Mouse (Mus musculus) gastrocnemius, postnatal 36 days (tissue): ENCODE measurements around the gene Igf2bp3. TPM values are rescaled to one million over a fixed set of nuclear protein-coding genes. Genes with fewer than 3 reads are reported as not detected.

Experiments
- DNase-seq, 2 experiments: peaks; one replicate each; pipeline ENCODE4 v3.0.0; 2022
- intact Hi-C: fragments of 180-260 bp; cut with DNase I; formaldehyde crosslinking; loops from one replicate; pipeline ENCODE4 v1.15.1; 2025
- total RNA-seq, 2 experiments: library from RNA; stranded (reverse); gene quantifications; 2 replicates each; pipeline ENCODE4 v1.2.3; 2021

Gene Igf2bp3
- total RNA-seq, 2 experiments from 2014 or later: 0.08 to 0.20 TPM

DNA sequence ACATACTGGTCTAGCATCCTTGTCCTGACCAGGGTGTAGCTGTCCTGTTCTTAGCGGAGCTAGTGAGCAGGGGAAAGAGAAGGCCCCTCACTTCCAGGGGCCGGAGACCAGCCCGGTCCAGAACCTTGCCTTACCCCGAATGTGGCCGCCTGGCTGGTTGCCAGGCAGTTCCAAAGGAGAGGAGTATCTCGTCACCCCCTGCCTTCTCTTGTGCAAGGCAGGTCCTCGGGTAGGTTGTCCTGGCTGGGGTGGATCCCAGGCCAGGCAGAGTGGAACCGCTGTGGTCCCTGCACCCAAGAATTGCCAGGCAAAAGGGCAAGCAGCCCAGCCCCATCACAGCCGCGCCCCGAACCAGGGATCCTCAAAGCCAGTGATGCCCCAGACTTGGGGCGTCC, 177.5 kb downstream of the Igf2bp3 start:
- DNase-seq: no peak
- intact Hi-C loops: no loop called here

DNA sequence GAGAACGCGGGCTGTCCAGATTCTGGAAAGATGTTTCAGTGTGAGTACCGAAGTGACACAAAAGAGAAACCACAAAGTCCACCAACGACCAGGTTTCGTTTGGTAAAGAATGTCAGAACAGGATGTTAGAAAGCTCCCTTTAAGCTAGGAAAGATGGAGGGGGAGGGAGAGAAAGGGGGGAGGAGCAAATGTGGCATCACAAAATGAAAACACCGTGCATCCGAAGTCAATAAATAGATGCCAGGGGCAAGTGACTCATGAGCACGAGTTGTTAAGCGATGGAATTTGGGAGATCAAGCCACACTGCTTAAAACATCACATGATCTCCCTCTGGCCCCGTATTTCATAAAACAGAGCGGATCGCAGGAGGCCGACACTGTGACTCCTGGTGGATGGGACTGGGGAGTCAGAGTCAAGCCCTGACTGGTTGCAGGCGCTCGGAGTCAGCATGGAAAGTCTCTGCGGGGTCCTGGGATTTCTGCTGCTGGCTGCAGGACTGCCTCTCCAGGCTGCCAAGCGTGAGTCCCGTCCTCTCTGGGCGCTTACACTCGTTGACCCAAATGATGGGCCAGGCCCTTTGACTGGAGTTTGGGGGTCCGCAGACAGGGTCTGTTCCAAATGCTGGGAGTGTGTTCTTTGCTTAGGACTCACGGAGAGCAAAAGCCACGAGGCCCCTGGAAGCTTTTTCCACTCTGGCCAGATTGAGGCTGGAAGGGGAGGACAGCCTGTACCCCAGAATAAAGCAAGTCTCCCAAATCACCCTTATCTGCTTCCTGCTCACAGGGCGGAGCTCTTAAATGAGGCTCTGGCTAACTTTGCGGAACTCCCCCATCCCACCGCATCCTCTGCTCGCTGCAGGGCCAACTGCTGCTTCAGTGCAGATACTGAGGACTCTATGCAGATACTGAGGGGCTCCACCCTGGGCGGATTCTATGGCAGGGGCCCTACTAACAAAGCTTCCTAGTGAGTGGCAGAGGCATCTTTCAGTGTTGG, 178.2 kb downstream of the Igf2bp3 start, which contains the start of gene Gpnmb:
Gpnmb (plus strand) TSS at position 272 of the 993 bp plus-strand sequence.
- peak in 1 of 2 experiments; percentile 17 for DNase-seq
- intact Hi-C loops: no loop called here

Other genes with a start within 250 kb of the Igf2bp3 start
- gene Doxl2, start 240.0 kb downstream of the Igf2bp3 start, total RNA-seq: not detected
- gene Svs1, start 228.1 kb downstream of the Igf2bp3 start, total RNA-seq: not detected
- 1 to 10 TPM; 1.0 to 2.2 TPM for gene Gpnmb, start 178.4 kb downstream of the Igf2bp3 start, total RNA-seq
- 10 to 100 TPM; 42.3 to 43.0 TPM for gene Malsu1, start 141.2 kb downstream of the Igf2bp3 start, total RNA-seq
- 10 to 100 TPM; 13.4 to 16.7 TPM for gene Tra2a, start 49.1 kb upstream of the Igf2bp3 start, total RNA-seq
- 1 to 10 TPM; 1.7 to 2.0 TPM for gene Ccdc126, start 104.3 kb upstream of the Igf2bp3 start, total RNA-seq
- under 1 TPM; 0.25 to 0.28 TPM for gene Fam221a, start 152.8 kb upstream of the Igf2bp3 start, total RNA-seq
- under 1 TPM; 0.07 to 0.15 TPM for gene Stk31, start 180.6 kb upstream of the Igf2bp3 start, total RNA-seq